Mouse (Mus musculus): Measurements from ENCODE around the gene Asic2.

- no peak for TF ChIP-seq ZKSCAN1 (IDR thresholded peaks at IDR 0.05; ENCODE audit: low read depth, low read length)
- no peak for TF ChIP-seq USF1 (IDR thresholded peaks at IDR 0.05; ENCODE audit: low read depth, low read length)
Observed at GRCm38 (mm10) chr11:81620516-81620915, 347.7 kb downstream of the Asic2 start.
